Mouse (Mus musculus) left cerebral cortex, adult 8-10 months (tissue): ENCODE measurements around the gene 3110082I17Rik. TPM values are rescaled to one million over a fixed set of nuclear protein-coding genes. Genes with fewer than 3 reads are reported as not detected.

Experiments used
- DNase-seq, 2 experiments: peaks; one replicate each; pipeline ENCODE4 v3.0.0; 2022; ENCODE audit warnings: low spot score in 2 of 2
- total RNA-seq, 4 experiments: library from RNA; stranded (reverse); gene quantifications; 2 replicates each; pipeline ENCODE4 v1.2.4; 2022

The 3110082I17Rik gene
- total RNA-seq, 4 experiments from 2014 or later = 12.6 to 16.6 (median 15.2) TPM

DNA sequence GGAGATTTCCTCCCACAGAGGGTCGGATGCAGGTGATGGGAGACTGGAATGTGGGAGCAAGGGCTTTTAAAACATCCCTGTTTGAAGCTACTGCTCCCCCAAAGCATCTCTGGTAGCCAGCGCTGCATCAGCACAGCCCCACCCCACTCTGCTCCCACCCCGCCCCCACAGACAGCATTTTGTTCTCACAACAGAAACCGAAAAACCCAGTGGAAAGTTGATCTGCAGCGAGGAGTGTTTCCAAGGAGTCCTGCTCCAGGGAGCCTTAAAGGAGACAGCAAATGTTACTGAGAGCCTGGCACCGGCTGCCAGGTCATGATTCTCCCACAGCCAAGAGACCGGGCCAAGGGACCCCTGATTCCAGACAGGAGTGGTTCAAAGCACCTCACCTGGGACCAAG is 129.6 kb downstream of the 3110082I17Rik start:
- DNase-seq = no peak

DNA sequence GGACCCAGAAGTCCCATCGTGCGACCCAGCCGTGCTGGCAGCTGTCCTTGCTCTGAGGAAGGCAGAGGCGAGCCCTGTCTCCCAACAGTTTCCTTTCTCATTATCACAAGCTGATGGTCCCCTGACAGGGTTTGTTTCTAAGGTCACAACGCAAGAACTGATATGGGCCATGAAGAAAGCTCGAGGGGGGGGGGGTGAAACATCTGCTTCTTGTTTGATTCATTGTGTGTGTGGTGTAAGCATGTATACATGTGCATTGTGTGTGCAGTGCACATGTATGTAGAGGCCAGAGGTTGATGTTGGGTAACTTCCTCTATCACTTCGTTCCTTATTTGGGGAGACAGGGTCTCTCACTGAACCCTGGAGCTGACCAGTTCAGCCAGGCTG is 132.7 kb downstream of the 3110082I17Rik start:
- DNase-seq = no peak

DNA sequence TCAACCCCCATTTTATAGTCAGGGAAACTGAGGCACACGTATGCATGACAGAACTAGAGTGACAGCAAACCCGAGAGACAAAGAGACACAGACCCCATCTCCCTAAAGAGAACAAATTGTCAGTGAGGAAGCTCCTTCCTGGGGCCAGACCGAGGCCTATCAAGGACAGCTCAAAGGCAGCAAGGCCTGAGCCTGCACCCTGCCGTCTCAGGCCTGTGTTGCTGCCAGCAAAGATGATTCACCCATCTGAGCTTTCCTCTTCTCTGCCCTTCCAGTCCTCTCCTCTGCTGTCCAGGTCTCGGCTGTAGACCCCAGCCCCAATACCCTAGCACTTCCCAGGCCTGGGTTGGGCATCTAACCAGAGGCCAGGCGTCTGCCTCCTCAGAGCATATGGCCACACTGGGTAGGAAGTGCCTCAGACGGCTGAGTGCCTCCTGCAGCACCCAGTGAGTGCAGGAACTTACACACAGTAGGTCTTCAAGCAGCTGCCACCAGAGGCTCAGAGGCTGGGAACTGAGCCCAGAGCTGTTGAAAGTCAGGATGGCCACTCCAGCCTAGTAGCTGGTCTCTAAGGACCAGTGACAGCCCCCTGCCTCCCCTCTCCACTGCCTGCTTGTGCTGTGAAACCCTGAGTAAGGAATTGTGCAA is 133.2 kb downstream of the 3110082I17Rik start:
- no peak for DNase-seq

DNA sequence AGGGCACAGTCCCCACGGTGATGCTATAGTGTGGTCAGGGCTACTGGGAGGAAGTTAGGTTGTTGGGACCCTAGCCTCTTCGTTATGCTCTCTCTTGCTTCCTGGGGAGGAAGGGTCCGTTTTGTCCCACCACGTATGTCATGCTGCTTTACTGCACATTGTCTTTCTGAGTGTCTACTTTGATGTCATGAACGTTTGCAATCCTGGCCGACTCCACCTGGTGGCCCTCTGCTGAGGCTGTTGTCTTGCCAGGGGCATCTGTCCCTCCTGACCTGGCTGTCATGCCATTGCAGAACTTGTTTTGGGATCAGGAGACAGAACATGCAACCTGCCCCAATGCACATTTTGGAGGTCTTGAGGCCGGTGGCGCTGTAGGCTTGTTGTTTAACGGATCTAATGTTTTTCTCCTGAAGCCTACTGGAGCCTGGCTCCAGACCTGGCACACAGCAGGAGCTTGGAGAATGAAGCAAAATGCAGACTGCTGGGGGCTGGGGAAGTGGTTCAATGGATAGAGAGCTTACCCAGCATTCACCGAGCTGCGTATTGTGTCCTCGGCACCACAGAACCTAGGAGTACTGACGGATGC is 134.1 kb downstream of the 3110082I17Rik start:
- no peak for DNase-seq

DNA sequence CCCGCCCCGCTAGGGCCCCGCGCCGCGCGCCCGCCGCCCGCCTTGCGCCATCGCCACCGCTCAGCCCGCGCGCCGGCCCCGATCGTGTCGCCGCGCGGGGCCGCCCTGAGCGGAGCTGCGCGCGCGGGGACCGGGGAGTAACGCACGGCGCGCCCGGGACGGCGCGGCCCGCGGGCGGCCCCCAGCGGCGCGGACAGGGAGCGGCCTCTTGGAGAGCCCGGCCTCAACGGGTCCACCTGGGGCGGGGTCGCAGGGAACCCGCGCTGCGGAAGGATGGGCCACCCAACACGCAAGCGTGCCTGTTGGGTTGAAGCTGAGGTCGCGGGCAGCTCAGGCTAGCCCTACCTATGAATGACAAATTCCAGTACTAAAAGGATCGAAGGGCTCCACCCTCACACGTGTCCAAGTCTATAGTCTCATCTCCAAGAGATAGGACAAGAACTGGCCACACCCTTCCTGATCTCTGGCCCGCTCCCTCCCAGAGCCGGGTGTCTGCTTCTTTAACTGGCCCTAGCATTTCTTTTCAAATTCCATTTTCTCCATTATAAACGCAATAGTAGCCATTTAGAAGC is 134.8 kb downstream of the 3110082I17Rik start, which contains the start of gene Adap1:
Gene Adap1, minus strand, starts transcription at position 228 of the 572 bp plus-strand sequence.
- peak; percentile 56 to 57 for DNase-seq

DNA sequence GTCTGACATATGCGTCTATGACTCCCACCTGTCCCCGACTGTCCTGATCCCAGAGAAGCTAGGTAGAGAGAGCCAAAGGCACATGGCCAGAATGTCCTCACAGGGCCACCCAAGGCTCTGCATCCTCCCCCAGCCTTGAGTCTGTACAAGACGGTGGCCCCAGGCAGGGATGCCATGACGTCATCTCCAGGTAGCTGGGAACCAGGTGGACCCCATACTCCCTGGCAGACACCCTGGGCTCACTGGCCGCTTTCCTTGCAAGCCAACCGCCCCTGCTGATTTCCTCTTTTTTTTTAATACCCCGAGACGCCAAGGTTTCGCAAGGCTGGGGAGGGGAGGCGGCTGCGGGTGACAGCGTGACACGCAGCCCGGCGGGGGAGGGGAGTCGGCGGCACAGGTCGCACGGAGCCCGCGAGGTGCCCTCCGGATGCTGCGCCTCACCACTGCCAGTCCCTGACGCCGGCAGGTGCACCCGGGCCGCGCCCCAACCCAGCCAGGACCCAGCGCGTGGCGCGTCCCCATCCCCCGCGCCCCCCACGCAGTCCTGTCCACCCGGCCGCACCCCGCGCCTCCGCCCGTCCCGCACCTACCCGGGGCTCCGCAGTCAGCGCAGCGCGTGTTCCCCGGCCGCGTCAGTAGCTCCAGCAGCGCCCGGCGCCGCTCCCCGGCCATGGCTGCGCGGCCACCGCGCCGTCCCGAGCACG is 135.5 kb downstream of the 3110082I17Rik start:
- peak; percentile 62 to 68 for DNase-seq

DNA sequence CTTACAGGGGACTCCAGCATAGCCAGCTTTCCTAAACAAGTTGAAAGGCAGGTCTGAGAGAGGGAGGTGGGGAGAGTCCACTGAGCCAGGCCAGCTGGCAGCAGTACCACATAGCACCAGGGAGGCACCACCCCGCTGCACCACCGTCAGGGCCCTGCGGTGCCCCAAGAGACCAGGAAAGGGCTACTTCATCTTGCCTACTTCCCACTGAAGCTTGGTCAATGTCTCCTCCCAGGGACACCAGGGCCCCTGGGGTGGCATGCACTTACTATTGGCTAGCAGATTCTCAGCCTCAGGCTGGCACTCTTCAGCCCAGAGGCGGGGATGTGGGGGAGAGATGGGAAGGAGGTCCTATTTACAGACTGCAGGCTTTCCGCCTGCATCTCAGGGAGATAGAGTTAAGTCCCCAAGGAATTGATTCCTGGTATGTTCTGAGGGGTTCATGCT is 136.3 kb downstream of the 3110082I17Rik start:
- DNase-seq = peak; percentile 36 to 58

GRCm38 (mm10) chr5:139323260-139323924 is 136.9 kb downstream of the 3110082I17Rik start:
- peak in 1 of 2 experiments; percentile 55 for DNase-seq

- DNase-seq = no peak
These were observed 139.0 kb downstream of the 3110082I17Rik start for GRCm38 (mm10) chr5:139321331-139321730.

GRCm38 (mm10) chr5:139320424-139320823 is 139.9 kb downstream of the 3110082I17Rik start:
- no peak for DNase-seq

DNA sequence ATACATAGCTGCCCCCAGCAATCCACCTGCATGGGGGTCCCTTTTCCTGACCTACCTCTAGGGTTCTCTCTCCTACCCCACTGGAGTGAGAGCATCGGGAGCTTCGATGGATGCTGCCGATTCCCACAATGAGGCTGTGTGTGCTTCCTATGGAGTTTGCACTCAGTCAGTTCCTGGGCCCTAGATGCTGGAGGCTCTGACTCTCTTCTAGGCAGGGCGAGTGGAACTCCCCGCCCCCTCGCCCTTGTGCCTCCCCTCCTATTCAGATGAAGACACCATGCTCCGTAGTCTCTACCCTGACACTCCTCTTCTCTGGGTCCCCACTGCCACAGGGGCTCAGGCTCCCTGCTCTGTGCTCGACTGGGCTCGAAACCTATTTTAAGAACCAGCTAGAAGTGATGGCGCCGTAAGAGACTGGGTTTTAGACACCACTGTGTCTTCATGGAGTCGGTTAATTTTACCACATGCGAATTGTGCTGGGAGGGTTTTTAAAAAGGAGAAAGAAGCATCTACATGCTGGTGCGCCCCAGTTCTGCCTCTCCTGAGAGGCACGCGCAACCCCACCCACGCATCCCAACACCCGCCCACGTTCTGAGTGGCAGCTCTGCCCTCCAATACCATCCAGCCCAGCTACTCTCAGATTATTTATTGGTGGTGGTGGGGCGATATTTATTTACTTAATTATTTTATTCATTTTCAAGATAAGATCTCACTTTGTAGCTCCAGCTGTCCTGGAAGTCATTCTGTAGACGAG is 142.4 kb downstream of the 3110082I17Rik start:
- DNase-seq = peak; percentile 51 to 69

- DNase-seq = no peak
These were observed 143.2 kb downstream of the 3110082I17Rik start for GRCm38 (mm10) chr5:139316982-139317675.

GRCm38 (mm10) chr5:139314941-139315642 is 145.2 kb downstream of the 3110082I17Rik start:
- DNase-seq = no peak

- no peak for DNase-seq
These were observed 146.8 kb downstream of the 3110082I17Rik start for GRCm38 (mm10) chr5:139313536-139313935.

DNA sequence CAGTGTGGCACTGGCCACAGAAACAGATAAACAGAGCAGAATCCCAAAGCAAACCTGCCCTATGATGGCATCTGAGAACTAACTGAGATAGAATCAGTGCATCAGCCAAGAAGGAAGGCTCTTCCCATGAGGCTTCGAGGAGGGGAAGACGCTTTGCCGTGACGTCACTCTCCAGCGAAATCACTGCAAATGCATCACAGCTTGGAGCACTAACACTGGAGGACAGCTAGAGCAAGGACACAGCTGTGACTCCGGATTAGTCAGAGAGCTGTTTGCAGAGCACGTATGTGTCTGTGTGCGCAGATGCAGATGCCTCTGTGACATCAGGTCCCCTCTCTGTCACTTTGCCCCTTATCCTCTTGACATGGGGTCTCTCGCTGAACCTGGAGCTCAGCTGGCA is 148.5 kb downstream of the 3110082I17Rik start:
- DNase-seq = no peak

- no peak for DNase-seq
These were observed 149.8 kb downstream of the 3110082I17Rik start for GRCm38 (mm10) chr5:139310477-139310876.

DNA sequence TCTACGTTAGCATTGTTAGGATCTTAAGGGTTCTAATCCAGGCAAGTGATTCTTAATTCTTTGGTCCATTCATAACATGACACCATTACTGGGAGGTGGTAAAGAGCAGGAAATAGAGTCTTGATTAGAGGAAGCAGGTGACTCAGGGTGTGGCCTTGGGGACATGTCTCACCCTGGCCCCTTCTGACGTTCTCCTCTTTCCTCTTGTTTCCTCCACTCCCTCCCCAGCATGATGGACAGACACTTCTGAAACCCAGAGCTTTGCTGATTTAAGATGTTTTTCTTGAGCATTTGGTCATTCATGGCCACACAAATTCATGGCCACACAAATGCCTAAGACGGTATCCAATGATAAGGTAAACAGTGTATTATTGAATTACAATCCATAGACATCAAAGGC is 150.4 kb downstream of the 3110082I17Rik start:
- DNase-seq = no peak
